Mouse (Mus musculus) ovary, postnatal 36 days (tissue): ENCODE measurements at regions not wholly inside any gene's neighbourhood (a gene's known extent, or its start where the extent isn't known, plus 50 kb on each side); places are given as distances from the start of the nearest gene placed in this dataset.

ENCODE experiments used
- DNase-seq: peaks from one replicate; pipeline ENCODE4 v3.0.0; 2022; ENCODE audit warnings: low spot score, mixed read lengths

GRCm38 (mm10) chr4:31723501-31723900, 240.4 kb upstream of the Map3k7 start:
- DNase-seq = no peak

- DNase-seq = no peak
These were observed 239.5 kb upstream of the Map3k7 start for GRCm38 (mm10) chr4:31724400-31724799.

GRCm38 (mm10) chr4:31727498-31728148, 236.3 kb upstream of the Map3k7 start:
- DNase-seq = no peak

GRCm38 (mm10) chr4:31728149-31728516, 235.8 kb upstream of the Map3k7 start:
- DNase-seq = no peak

GRCm38 (mm10) chr4:31743776-31744175, 220.1 kb upstream of the Map3k7 start:
- DNase-seq = no peak

- DNase-seq = no peak
These were observed 219.5 kb upstream of the Map3k7 start for GRCm38 (mm10) chr4:31744431-31744830.

- no peak for DNase-seq
These were observed 210.1 kb upstream of the Map3k7 start for GRCm38 (mm10) chr4:31753677-31754312.

- no peak for DNase-seq
These were observed 206.8 kb upstream of the Map3k7 start for GRCm38 (mm10) chr4:31757126-31757525.

GRCm38 (mm10) chr4:31760116-31760515, 203.8 kb upstream of the Map3k7 start:
- DNase-seq = no peak

GRCm38 (mm10) chr4:31762199-31762598, 201.7 kb upstream of the Map3k7 start:
- no peak for DNase-seq

GRCm38 (mm10) chr4:31768026-31768626, 195.8 kb upstream of the Map3k7 start:
- no peak for DNase-seq

GRCm38 (mm10) chr4:31769325-31769724, 194.6 kb upstream of the Map3k7 start:
- no peak for DNase-seq

- no peak for DNase-seq
These were observed 177.6 kb upstream of the Map3k7 start for GRCm38 (mm10) chr4:31786284-31786683.

- no peak for DNase-seq
These were observed 146.2 kb upstream of the Map3k7 start for GRCm38 (mm10) chr4:31817574-31818240.

- no peak for DNase-seq
These were observed 144.2 kb upstream of the Map3k7 start for GRCm38 (mm10) chr4:31819521-31820259.

- peak; percentile 33 for DNase-seq
These were observed 140.1 kb upstream of the Map3k7 start for GRCm38 (mm10) chr4:31823574-31824348.

GRCm38 (mm10) chr4:31824518-31825437, 139.1 kb upstream of the Map3k7 start:
- DNase-seq = no peak

- no peak for DNase-seq
These were observed 138.5 kb upstream of the Map3k7 start for GRCm38 (mm10) chr4:31825438-31825830.

GRCm38 (mm10) chr4:31826661-31827060, 137.2 kb upstream of the Map3k7 start:
- no peak for DNase-seq

- no peak for DNase-seq
These were observed 136.6 kb upstream of the Map3k7 start for GRCm38 (mm10) chr4:31827266-31827665.
